Mouse (Mus musculus) liver, adult (tissue): Measurements from ENCODE around the gene Gm11487.
"Not testable (repeated sequence)": the region's sequence is repeated elsewhere in the genome, so short reads cannot be mapped to it uniquely, and the experiment has no call there.

Experiments used
- GATA4 ChIP-seq: IDR thresholded peaks from 2 replicates; pipeline ENCODE4 v1.6.1; 2014; ENCODE audit warnings: mild to moderate bottlenecking, low read length; ENCODE audit not compliant: insufficient replicate concordance

Gm11487 gene

GRCm38 (mm10) chr4:73404972-73405371, at the start of gene Gm11487:
Gene Gm11487, minus strand, starts transcription at chr4:73405072.
- not testable (repeated sequence) for TF ChIP-seq GATA4

GRCm38 (mm10) chr4:73444715-73445114, 39.8 kb upstream of the Gm11487 start:
- no peak for TF ChIP-seq GATA4

- no peak for TF ChIP-seq GATA4
Observed at GRCm38 (mm10) chr4:73442568-73442967, 37.7 kb upstream of the Gm11487 start.

GRCm38 (mm10) chr4:73425903-73426302, 21.0 kb upstream of the Gm11487 start:
- TF ChIP-seq GATA4, result no peak

- no peak for TF ChIP-seq GATA4
Observed at GRCm38 (mm10) chr4:73423049-73423448, 18.2 kb upstream of the Gm11487 start.

- TF ChIP-seq GATA4, result no peak
Observed at GRCm38 (mm10) chr4:73366534-73366933, 38.3 kb downstream of the Gm11487 start.
